Mouse (Mus musculus) limb, embryonic 10.5 days (tissue): ENCODE measurements around the gene Zfp831. TPM values are rescaled to one million over a fixed set of nuclear protein-coding genes. Genes with fewer than 3 reads are reported as not detected.

Experiments
- polyA plus RNA-seq: library from polyadenylated mRNA; unstranded; fragments of >200 nt; fragmentation: Nextera tagmentation; extraction: Ambion mirVana; gene quantifications from 2 replicates; pipeline ENCODE4 v1.2.1, GENCODE M21; 2016

Zfp831 gene
- polyA plus RNA-seq, 1 experiment from 2014 or later, result not detected

Other genes starting within 250 kb of the Zfp831 start
- gene Nelfcd, start 227.7 kb upstream of the Zfp831 start, polyA plus RNA-seq, result 193 and 217 TPM in 2 replicates
- 105 and 107 TPM in 2 replicates for gene Ctsz, start 204.5 kb upstream of the Zfp831 start, polyA plus RNA-seq
- gene Tubb1, start 192.8 kb upstream of the Zfp831 start, polyA plus RNA-seq, result 4.8 and 5.0 TPM in 2 replicates
- 527 and 556 TPM in 2 replicates for gene Atp5e, start 179.4 kb upstream of the Zfp831 start, polyA plus RNA-seq
- gene Prelid3b, start 170.5 kb upstream of the Zfp831 start, polyA plus RNA-seq, result 125 and 132 TPM in 2 replicates
- 8.4 and 19.2 TPM in 2 replicates for gene Edn3, start 117.1 kb downstream of the Zfp831 start, polyA plus RNA-seq